Mouse (Mus musculus) heart, postnatal 10 days (tissue): ENCODE results near the gene Gm10375. TPM values are rescaled to one million over a fixed set of nuclear protein-coding genes. Genes with fewer than 3 reads are reported as not detected.
"Not testable (repeated sequence)": the region's sequence is repeated elsewhere in the genome, so short reads cannot be mapped to it uniquely, and the experiment has no call there.

Experiments
- DNase-seq, 2 experiments: peaks; one replicate each; pipeline ENCODE4 v3.0.0; 2021
- intact Hi-C: fragments of 180-260 bp; cut with DNase I; formaldehyde crosslinking; loops from one replicate; pipeline ENCODE4 v1.15.1; 2025
- total RNA-seq, 2 experiments: library from RNA; stranded (reverse); gene quantifications; 2 replicates each; pipeline ENCODE4 v1.2.3; 2021

Gene Gm10375
- total RNA-seq: not detected

GRCm38 (mm10) chr14:43607913-43608312 is at the start of gene Gm10375:
Gene Gm10375, minus strand, starts transcription at chr14:43608013.
- intact Hi-C loops, DNase-seq: not testable (repeated sequence)

GRCm38 (mm10) chr14:43579046-43579445 is 28.8 kb downstream of the Gm10375 start, which contains the start of gene Gm17654:
Gene Gm17654, minus strand, starts transcription at chr14:43579146.
- DNase-seq, intact Hi-C loops: not testable (repeated sequence)

DNA sequence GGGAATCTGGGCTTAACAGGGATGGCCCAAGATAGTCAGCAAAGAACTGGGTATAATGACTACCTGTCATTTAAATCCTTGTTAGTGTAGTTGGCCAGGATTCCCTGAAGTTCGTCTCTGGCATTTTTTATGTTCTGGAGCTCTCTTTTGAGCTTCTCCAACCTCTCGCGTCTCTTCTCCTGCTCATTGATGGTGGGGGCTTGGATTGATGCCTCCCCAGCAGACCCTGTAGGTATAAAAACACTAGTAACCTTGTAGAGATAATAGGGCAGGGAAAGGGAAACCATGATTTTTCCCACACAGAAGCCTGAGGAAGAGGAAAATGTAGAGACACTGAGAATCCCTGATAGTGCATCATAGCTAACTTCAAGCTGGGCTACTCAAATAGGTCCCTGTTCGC is 29.8 kb downstream of the Gm10375 start:
- DNase-seq, intact Hi-C loops: not testable (repeated sequence)

Other genes with a start within 250 kb of the Gm10375 start
- not detected for gene Gm8138, start 191.7 kb downstream of the Gm10375 start, total RNA-seq
- gene Gm5799, start 64.4 kb downstream of the Gm10375 start, total RNA-seq: under 1 TPM in 1 of 2 experiments, not detected in 1; 0.26 TPM
- gene Gm17654, start 28.9 kb downstream of the Gm10375 start, total RNA-seq: not detected
- not detected for gene Gm8165, start 69.2 kb upstream of the Gm10375 start, total RNA-seq
- gene Gm7324, start 89.8 kb upstream of the Gm10375 start, total RNA-seq: under 1 TPM; 0.65 to 0.92 TPM
- gene Gm16506, start 119.5 kb upstream of the Gm10375 start, total RNA-seq: not detected
- not detected for gene Gm6526, start 139.9 kb upstream of the Gm10375 start, total RNA-seq
- gene Gm8180, start 176.7 kb upstream of the Gm10375 start, total RNA-seq: not detected